Mouse (Mus musculus) ES-E14 (cell line): ENCODE results near the gene Gm17606.

Experiments
- CHD2 ChIP-seq: IDR thresholded peaks from 2 replicates; pipeline ENCODE4 v1.6.1; 2014; ENCODE audit warnings: mild to moderate bottlenecking, low read depth, low read length, inconsistent platforms
- HCFC1 ChIP-seq: IDR thresholded peaks from 2 replicates; pipeline ENCODE4 v1.6.1; 2012; ENCODE audit warnings: low read length, inconsistent platforms, borderline replicate concordance; ENCODE audit not compliant: insufficient read depth
- MAFK ChIP-seq: IDR thresholded peaks from 2 replicates; pipeline ENCODE4 v1.6.1; 2014; ENCODE audit warnings: mild to moderate bottlenecking, low read depth, low read length, inconsistent platforms; ENCODE audit not compliant: insufficient read depth
- ZC3H11A ChIP-seq: IDR thresholded peaks from 2 replicates; pipeline ENCODE4 v1.6.1; 2012; ENCODE audit warnings: low read depth, mild to moderate bottlenecking, inconsistent platforms, low read length, borderline replicate concordance
- ZNF384 ChIP-seq: IDR thresholded peaks from 2 replicates; pipeline ENCODE4 v1.6.1; 2012; ENCODE audit warnings: low read depth, low read length, inconsistent platforms

- TF ChIP-seq HCFC1 (no peak), ZNF384 (no peak), CHD2 (no peak), ZC3H11A (no peak), MAFK (no peak)
Measured at GRCm38 (mm10) chr14:54646898-54647636, 6.3 kb downstream of the Gm17606 start.
